Mouse (Mus musculus) ES-E14 (cell line): ENCODE data around the gene Smok2a.
"Not testable (repeated sequence)": the region's sequence is repeated elsewhere in the genome, so short reads cannot be mapped to it uniquely, and the experiment has no call there.

Experiments
- HCFC1 ChIP-seq: IDR thresholded peaks from 2 replicates; pipeline ENCODE4 v1.6.1; 2012; ENCODE audit warnings: low read length, inconsistent platforms, borderline replicate concordance; ENCODE audit not compliant: insufficient read depth
- MAFK ChIP-seq: IDR thresholded peaks from 2 replicates; pipeline ENCODE4 v1.6.1; 2014; ENCODE audit warnings: mild to moderate bottlenecking, low read depth, low read length, inconsistent platforms; ENCODE audit not compliant: insufficient read depth
- ZC3H11A ChIP-seq: IDR thresholded peaks from 2 replicates; pipeline ENCODE4 v1.6.1; 2012; ENCODE audit warnings: low read depth, mild to moderate bottlenecking, inconsistent platforms, low read length, borderline replicate concordance

GRCm38 (mm10) chr17:13199880-13200409 is 21.0 kb upstream of the Smok2a start:
- not testable (repeated sequence) for TF ChIP-seq ZC3H11A, HCFC1, MAFK
